Mouse (Mus musculus): ENCODE data around the gene Arhgap27.

GRCm38 (mm10) chr11:103325172-103325571 lies 38.3 kb downstream of the Arhgap27 start:
- TF ChIP-seq CTCF (IDR thresholded peaks at IDR 0.05; ENCODE audit: borderline replicate concordance, insufficient read depth, low read length): peak; percentile 91
- TF ChIP-seq POLR2A (IDR thresholded peaks at IDR 0.05; ENCODE audit: low read depth, low read length): no peak

Measured in embryonic fibroblast, embryonic 13.5 days (primary cell).